Mouse (Mus musculus) liver, embryonic 14.5 days (tissue): Measurements from ENCODE around the gene BC055324. TPM values are rescaled to one million over a fixed set of nuclear protein-coding genes. Genes with fewer than 3 reads are reported as not detected.

Experiments
- ATAC-seq: fragments of 200-750 bp; cut with Nextera tagmentation; 2 replicates; pipeline ENCODE4 v1.8.0; 2017; ENCODE audit warnings: moderate number of reproducible peaks, mild to moderate bottlenecking, moderate library complexity; ENCODE audit not compliant: insufficient read depth
- DNase-seq, 3 experiments: peaks; one replicate each; pipeline ENCODE4 v3.0.0-alpha.2; 2012 to 2013; ENCODE audit warnings: low read depth in 3 of 3, low spot score in 3 of 3
- H3K27ac ChIP-seq: fragments of 300-500 bp; sonication (generic); 2 replicates; pipeline ENCODE4 v1.5.1; 2014; ENCODE audit warnings: moderate library complexity, mild to moderate bottlenecking, control low read depth, inconsistent platforms
- H3K27me3 ChIP-seq: fragments of 300-500 bp; sonication (generic); 2 replicates; pipeline ENCODE4 v1.6.1; 2014; ENCODE audit warnings: mild to moderate bottlenecking, low read length, moderate library complexity; ENCODE audit not compliant: control insufficient read depth, insufficient read depth
- H3K36me3 ChIP-seq: fragments of 300-500 bp; sonication (generic); replicated peaks from 2 replicates; pipeline ENCODE4 v1.6.1; 2014; ENCODE audit warnings: low read depth; ENCODE audit not compliant: control insufficient read depth, insufficient read depth
- H3K4me1 ChIP-seq, 2 experiments: fragments of 200-500 bp in 1 of 2; fragments of 300-500 bp in 1 of 2; sonication (generic) in 1 of 2; replicated peaks; 2 replicates each; pipeline ENCODE4 v1.6.1; 2012 to 2014; ENCODE audit warnings: antibody characterized with exemption in 1 of 2, inconsistent platforms in 1 of 2, low read length in 1 of 2; ENCODE audit not compliant: control insufficient read depth in 2 of 2, insufficient read depth in 2 of 2
- H3K4me2 ChIP-seq: fragments of 300-500 bp; sonication (generic); 2 replicates; pipeline ENCODE4 v1.6.1; 2014; ENCODE audit warnings: low read depth, mild to moderate bottlenecking, control low read depth, moderate library complexity
- H3K4me3 ChIP-seq, 2 experiments: fragments of 200-500 bp in 1 of 2; fragments of 300-500 bp in 1 of 2; sonication (generic) in 1 of 2; 2 replicates each; pipeline ENCODE4 v1.5.1; 2012 to 2014; ENCODE audit warnings: low read depth in 2 of 2, low read length in 2 of 2, mild to moderate bottlenecking in 2 of 2, control low read depth in 1 of 2, inconsistent platforms in 1 of 2, moderate library complexity in 1 of 2; ENCODE audit not compliant: insufficient read depth in 1 of 2
- H3K9ac ChIP-seq: fragments of 300-500 bp; sonication (generic); replicated peaks from 2 replicates; pipeline ENCODE4 v1.6.1; 2014; ENCODE audit warnings: mild to moderate bottlenecking, control low read depth, moderate library complexity
- H3K9me3 ChIP-seq: fragments of 300-500 bp; sonication (generic); 2 replicates; pipeline ENCODE4 v1.6.1; 2016; ENCODE audit warnings: low read length, mixed read lengths; ENCODE audit not compliant: control insufficient read depth
- CTCF ChIP-seq: IDR thresholded peaks from 2 replicates; pipeline ENCODE4 v1.5.1; 2016; ENCODE audit warnings: antibody characterized with exemption, low read depth, control low read depth
- EP300 ChIP-seq: IDR thresholded peaks from 2 replicates; pipeline ENCODE4 v1.6.1; 2016; ENCODE audit warnings: antibody characterized with exemption, low read depth
- WGBS: fragments of 180-500 bp; shearing (Covaris S2); extraction: QIAGEN DNeasy Blood & Tissue Kit; methylation state at CpG from one replicate; pipeline ENCODE4 v1.1.7; 2014; ENCODE audit not compliant: insufficient replicate concordance; 5-methylcytosine and 5-hydroxymethylcytosine counted together
- polyA plus RNA-seq, 2 experiments: library from polyadenylated mRNA; depleted of rRNA in 1 of 2; stranded (reverse) in 1 of 2; unstranded in 1 of 2; fragments of >200 nt; fragmentation: Nextera tagmentation in 1 of 2; extraction: Ambion mirVana in 1 of 2; gene quantifications; 2 replicates each; pipeline versions ENCODE4 v1.2.1 to v1.2.3; 2012 to 2014

BC055324 gene
- polyA plus RNA-seq, 2 experiments, result 7.9 to 10.0 TPM

- no peak for DNase-seq
- H3K27ac ChIP-seq, result no peak overlapping the region
- no peaks in the 10 kb centered on the region for H3K9me3 ChIP-seq
- no peaks in the 10 kb centered on the region for H3K36me3 ChIP-seq
- TF ChIP-seq EP300 (no peak), CTCF (no peak)
- 5% methylated on average over 1 of the region's 1 CpGs for WGBS
- no peaks in the 10 kb centered on the region for H3K27me3 ChIP-seq
- no peak overlapping the region for H3K4me3 ChIP-seq
- H3K4me2 ChIP-seq, result no peak overlapping the region
- no peak overlapping the region for H3K9ac ChIP-seq
- H3K4me1 ChIP-seq, result no peaks in the 10 kb centered on the region
- no peak for ATAC-seq
Observed at GRCm38 (mm10) chr1:164014616-164015015, 20.0 kb upstream of the BC055324 start.

GRCm38 (mm10) chr1:164009235-164009634 lies 14.6 kb upstream of the BC055324 start:
- DNase-seq, result peak in 1 of 3 experiments; percentile 7
- H3K36me3 ChIP-seq, result no peaks in the 10 kb centered on the region
- 27% methylated on average over 2 of the region's 2 CpGs for WGBS
- no peak overlapping the region for H3K9ac ChIP-seq
- no peak overlapping the region for H3K4me2 ChIP-seq
- ATAC-seq, result no peak
- no peaks in the 10 kb centered on the region for H3K9me3 ChIP-seq
- H3K4me3 ChIP-seq, result no peak overlapping the region
- H3K4me1 ChIP-seq, result no peaks in the 10 kb centered on the region
- TF ChIP-seq EP300, result no peak
- TF ChIP-seq CTCF, result peak; percentile 55; the same call in 1 of the 2 replicates
- H3K27ac ChIP-seq, result no peak overlapping the region
- no peaks in the 10 kb centered on the region for H3K27me3 ChIP-seq

DNA sequence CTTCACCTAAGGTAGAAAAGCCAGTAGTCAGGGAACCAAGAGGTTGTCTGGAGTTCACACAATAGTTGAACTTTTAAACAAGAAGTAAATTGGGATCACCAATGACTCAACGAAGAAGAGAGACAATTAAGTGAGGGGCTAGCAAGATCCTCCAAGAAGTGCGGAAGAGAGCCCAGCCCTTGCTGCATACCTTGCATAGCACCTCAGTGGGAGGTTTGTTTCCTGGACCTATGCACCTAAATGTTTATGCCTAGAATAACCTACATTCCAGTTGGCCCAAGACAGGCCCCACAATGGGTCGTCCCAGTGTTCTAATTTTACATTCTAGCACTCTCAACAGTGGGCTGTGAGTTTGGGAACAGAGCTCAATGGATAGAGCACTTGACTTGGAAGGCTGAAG lies 9.7 kb upstream of the BC055324 start:
- no peak for ATAC-seq
- Histone ChIP-seq H3K9me3 (no peaks in the 10 kb centered on the region), H3K27ac (no peak overlapping the region), H3K4me1 (no peaks in the 10 kb centered on the region), H3K9ac (no peak overlapping the region), H3K4me3 (no peak overlapping the region), H3K27me3 (no peaks in the 10 kb centered on the region), H3K4me2 (no peak overlapping the region), H3K36me3 (no peaks in the 10 kb centered on the region)
- DNase-seq, result no peak
- TF ChIP-seq CTCF (no peak), EP300 (no peak)
- 50% methylated on average over 3 of the region's 3 CpGs for WGBS

DNA sequence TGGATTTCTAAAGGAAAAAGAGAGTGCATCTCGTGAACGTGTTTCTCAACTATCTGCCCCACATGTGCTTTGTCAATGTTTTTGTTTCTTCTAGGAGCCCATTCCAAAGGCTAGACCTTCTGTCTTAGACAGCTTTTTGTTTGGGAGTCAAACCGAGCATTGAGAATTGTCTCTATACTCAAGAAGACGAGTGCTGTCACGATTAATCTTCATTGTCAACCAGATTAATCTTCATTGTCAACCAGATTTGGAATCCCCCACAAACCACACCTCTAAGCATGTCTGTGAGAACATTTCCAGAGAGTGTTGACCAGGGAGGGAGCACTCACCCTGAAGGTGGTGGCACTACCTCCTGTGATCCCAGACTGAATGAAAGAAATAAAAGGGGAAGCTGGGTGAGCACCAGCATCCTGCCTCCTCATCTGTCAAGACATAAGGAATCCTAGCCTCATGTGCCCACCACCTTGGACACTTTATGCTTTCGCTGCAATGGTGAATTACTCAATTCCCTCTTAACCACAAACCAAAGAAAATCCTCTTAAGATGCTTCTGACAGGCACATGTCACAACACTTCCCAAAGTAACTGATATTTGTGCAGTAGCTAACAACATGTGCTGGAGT lies 7.3 kb upstream of the BC055324 start:
- Histone ChIP-seq H3K27ac (no peak overlapping the region), H3K36me3 (no peaks in the 10 kb centered on the region), H3K9me3 (no peaks in the 10 kb centered on the region), H3K9ac (no peak overlapping the region), H3K4me2 (no peak overlapping the region), H3K4me1 (no peaks in the 10 kb centered on the region), H3K27me3 (no peaks in the 10 kb centered on the region), H3K4me3 (no peak overlapping the region)
- WGBS, result 46% methylated on average over 6 of the region's 6 CpGs
- ATAC-seq (no peak), DNase-seq (no peak)
- TF ChIP-seq CTCF (no peak), EP300 (no peak)

- Histone ChIP-seq H3K4me3 (peak overlapping the region; percentile 64 to 93; a peak in 3 of 4 replicates), H3K27me3 (no peaks in the 10 kb centered on the region), H3K9ac (peak overlapping the region; percentile 86), H3K9me3 (no peaks in the 10 kb centered on the region), H3K4me1 (peaks cover 5 to 6% of the 10 kb centered on the region in 2 experiments; a peak in 3 of 4 replicates), H3K36me3 (no peaks in the 10 kb centered on the region), H3K27ac (no peak overlapping the region), H3K4me2 (peak overlapping the region; percentile 80)
- DNase-seq (no peak), ATAC-seq (no peak)
- WGBS, result 82% methylated on average over 1 of the region's 2 CpGs
- TF ChIP-seq EP300 (no peak), CTCF (no peak)
Observed at GRCm38 (mm10) chr1:163995609-163995913, 965 bp upstream of the BC055324 start.
